Mouse (Mus musculus) midbrain, embryonic 16.5 days (tissue): ENCODE results near the gene AW551984. TPM values are rescaled to one million over a fixed set of nuclear protein-coding genes. Genes with fewer than 3 reads are reported as not detected.

Source experiments
- ATAC-seq: fragments of 200-750 bp; cut with Nextera tagmentation; 2 replicates; pipeline ENCODE4 v1.8.0; 2017; ENCODE audit warnings: moderate TSS enrichment
- H3K27ac ChIP-seq: fragments of 300-500 bp; sonication (generic); 2 replicates; pipeline ENCODE4 v1.5.1; 2014; ENCODE audit warnings: mild to moderate bottlenecking, low read length, mixed read lengths
- H3K27me3 ChIP-seq: fragments of 300-500 bp; sonication (generic); 2 replicates; pipeline ENCODE4 v1.6.1; 2014; ENCODE audit warnings: low read depth, low read length, mixed read lengths; ENCODE audit not compliant: control insufficient read depth, insufficient read depth
- H3K36me3 ChIP-seq: fragments of 300-500 bp; sonication (generic); 2 replicates; pipeline ENCODE4 v1.6.1; 2014; ENCODE audit warnings: mild to moderate bottlenecking, low read length, moderate library complexity, mixed read lengths; ENCODE audit not compliant: control insufficient read depth, insufficient read depth
- H3K4me1 ChIP-seq: fragments of 300-500 bp; sonication (generic); 2 replicates; pipeline ENCODE4 v1.6.1; 2014; ENCODE audit warnings: mild to moderate bottlenecking, low read length, mixed read lengths; ENCODE audit not compliant: control insufficient read depth, insufficient read depth
- H3K4me2 ChIP-seq: fragments of 300-500 bp; sonication (generic); 2 replicates; pipeline ENCODE4 v1.6.1; 2014; ENCODE audit warnings: mild to moderate bottlenecking, low read length, mixed read lengths
- H3K4me3 ChIP-seq: fragments of 300-500 bp; sonication (generic); 2 replicates; pipeline ENCODE4 v1.5.1; 2014; ENCODE audit warnings: low read depth, mild to moderate bottlenecking, low read length, moderate library complexity, mixed read lengths
- H3K9ac ChIP-seq: fragments of 300-500 bp; sonication (generic); 2 replicates; pipeline ENCODE4 v1.6.1; 2014; ENCODE audit warnings: low read depth, low read length, mixed read lengths
- H3K9me3 ChIP-seq: fragments of 300-500 bp; sonication (generic); replicated peaks from 2 replicates; pipeline ENCODE4 v1.6.1; 2014; ENCODE audit warnings: mild to moderate bottlenecking, low read length, mixed read lengths; ENCODE audit not compliant: control insufficient read depth, poor library complexity, severe bottlenecking
- WGBS: fragments of 180-500 bp; shearing (Covaris S2); extraction: QIAGEN DNeasy Blood & Tissue Kit; methylation state at CpG from one replicate; pipeline ENCODE4 v1.1.7; 2014; 5-methylcytosine and 5-hydroxymethylcytosine counted together
- polyA plus RNA-seq: library from polyadenylated mRNA; unstranded; fragments of >200 nt; fragmentation: Nextera tagmentation; extraction: Ambion mirVana; gene quantifications from 2 replicates; pipeline ENCODE4 v1.2.1, GENCODE M21; 2015

AW551984 gene
- polyA plus RNA-seq, result 215 and 253 TPM in 2 replicates

DNA sequence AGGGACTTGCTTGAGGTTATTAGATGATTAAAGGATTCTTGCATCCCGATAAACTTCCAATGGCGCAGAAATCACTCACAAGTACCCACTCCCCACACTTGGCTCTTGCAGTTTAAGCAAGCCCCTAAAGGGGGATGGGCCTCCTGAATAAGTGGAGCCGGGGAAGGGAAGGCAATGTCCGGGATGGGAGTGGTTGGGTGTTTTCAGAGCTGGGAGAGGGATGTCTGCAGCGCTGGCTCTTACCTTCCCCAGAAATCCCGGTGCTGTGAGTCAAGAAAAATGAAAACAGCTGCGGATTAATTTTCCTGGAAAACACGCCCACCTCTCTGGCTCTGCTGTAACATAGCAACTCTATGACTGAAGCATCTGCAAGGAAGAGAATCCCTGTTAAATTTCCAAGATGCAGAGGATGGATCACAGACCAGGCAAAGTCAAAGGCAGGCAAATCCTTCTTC lies at the start of gene AW551984:
AW551984 (minus strand) TSS at position 405 of the 455 bp plus-strand sequence.
- peak within 1 kb of the TSS; percentile 63 for H3K9ac ChIP-seq
- 1% methylated on average over 8 of the region's 8 CpGs for WGBS
- no peaks in the 10 kb centered on the region for H3K27me3 ChIP-seq
- peaks cover 12% of the 10 kb centered on the region for H3K36me3 ChIP-seq
- peak within 1 kb of the TSS; percentile 45 for H3K4me3 ChIP-seq
- peak within 1 kb of the TSS; percentile 81 for H3K27ac ChIP-seq
- peaks cover 5% of the 10 kb centered on the region for H3K4me1 ChIP-seq
- H3K4me2 ChIP-seq, result peak within 1 kb of the TSS; percentile 90
- H3K9me3 ChIP-seq, result no peaks in the 10 kb centered on the region
- ATAC-seq, result peak; percentile 57

- H3K36me3 ChIP-seq, result no peaks in the 10 kb centered on the region
- 94% methylated on average over 4 of the region's 4 CpGs for WGBS
Observed at GRCm38 (mm10) chr9:39647382-39647781, 43.2 kb upstream of the AW551984 start.

GRCm38 (mm10) chr9:39644785-39645184 lies 40.6 kb upstream of the AW551984 start, which contains the start of gene Olfr961:
Gene Olfr961 (plus strand): TSS chr9:39645085.
- no peaks in the 10 kb centered on the region for H3K4me1 ChIP-seq
- no peak within 1 kb of the TSS for H3K27ac ChIP-seq
- H3K9me3 ChIP-seq, result no peaks in the 10 kb centered on the region
- no peak for ATAC-seq
- no peak within 1 kb of the TSS for H3K9ac ChIP-seq
- no peaks in the 10 kb centered on the region for H3K27me3 ChIP-seq
- H3K4me2 ChIP-seq, result no peak within 1 kb of the TSS
- no peaks in the 10 kb centered on the region for H3K36me3 ChIP-seq
- H3K4me3 ChIP-seq, result no peak within 1 kb of the TSS

More at GRCm38 (mm10) chr9:39647382-39647781, 43.2 kb upstream of the AW551984 start:
- Histone ChIP-seq H3K27ac (no peak overlapping the region), H3K4me3 (no peak overlapping the region), H3K9ac (no peak overlapping the region), H3K4me1 (no peaks in the 10 kb centered on the region), H3K9me3 (no peaks in the 10 kb centered on the region), H3K4me2 (no peak overlapping the region), H3K27me3 (no peaks in the 10 kb centered on the region)
- ATAC-seq, result no peak

- Histone ChIP-seq H3K4me3 (no peak overlapping the region), H3K27ac (peak overlapping the region; percentile 89), H3K9me3 (no peaks in the 10 kb centered on the region), H3K4me2 (peak overlapping the region; percentile 26; the same call in 1 of the 2 replicates), H3K9ac (no peak overlapping the region), H3K36me3 (no peaks in the 10 kb centered on the region), H3K4me1 (peaks cover 6% of the 10 kb centered on the region; the same call in 1 of the 2 replicates), H3K27me3 (no peaks in the 10 kb centered on the region)
- ATAC-seq, result peak; percentile 94
- WGBS, result 27% methylated on average over 4 of the region's 4 CpGs
Observed at GRCm38 (mm10) chr9:39633913-39634594, 29.9 kb upstream of the AW551984 start.

GRCm38 (mm10) chr9:39629069-39629468 lies 24.9 kb upstream of the AW551984 start:
- ATAC-seq, result no peak
- H3K9ac ChIP-seq, result no peak overlapping the region
- peaks cover 2% of the 10 kb centered on the region; the same call in 1 of the 2 replicates for H3K4me1 ChIP-seq
- H3K9me3 ChIP-seq, result no peaks in the 10 kb centered on the region
- no peak overlapping the region for H3K4me2 ChIP-seq
- no peaks in the 10 kb centered on the region for H3K36me3 ChIP-seq
- 95% methylated on average over 2 of the region's 2 CpGs for WGBS
- H3K4me3 ChIP-seq, result no peak overlapping the region
- H3K27me3 ChIP-seq, result no peaks in the 10 kb centered on the region
- H3K27ac ChIP-seq, result no peak overlapping the region

DNA sequence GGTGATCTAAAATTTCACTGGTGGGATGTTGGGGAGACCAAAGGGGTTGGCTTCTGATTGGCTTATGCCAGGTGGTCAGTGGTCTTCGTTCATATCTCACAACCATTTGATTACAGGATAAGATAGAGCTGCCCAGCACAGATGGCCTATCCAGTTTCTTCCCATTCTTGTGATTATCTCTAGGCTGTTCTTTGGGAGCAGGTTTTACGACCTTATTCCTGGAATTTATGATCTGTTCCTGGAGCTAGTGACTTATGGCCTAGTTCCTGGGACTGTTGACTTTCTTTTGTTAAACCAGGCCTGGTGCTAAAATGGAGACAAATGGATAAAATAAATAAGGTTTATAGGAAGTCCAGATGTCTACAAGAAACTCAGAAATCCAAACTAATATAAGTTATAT lies 20.5 kb upstream of the AW551984 start:
- ATAC-seq, result no peak
- no peak overlapping the region for H3K4me3 ChIP-seq
- no peak overlapping the region for H3K9ac ChIP-seq
- no peaks in the 10 kb centered on the region for H3K36me3 ChIP-seq
- no peak overlapping the region for H3K27ac ChIP-seq
- H3K4me2 ChIP-seq, result no peak overlapping the region
- WGBS, result 95% methylated on average over 2 of the region's 2 CpGs
- H3K9me3 ChIP-seq, result no peaks in the 10 kb centered on the region
- no peaks in the 10 kb centered on the region for H3K4me1 ChIP-seq
- H3K27me3 ChIP-seq, result no peaks in the 10 kb centered on the region

GRCm38 (mm10) chr9:39623783-39624182 lies 19.6 kb upstream of the AW551984 start:
- Histone ChIP-seq H3K27ac (no peak overlapping the region), H3K9me3 (no peaks in the 10 kb centered on the region), H3K27me3 (no peaks in the 10 kb centered on the region), H3K36me3 (no peaks in the 10 kb centered on the region), H3K9ac (no peak overlapping the region), H3K4me2 (no peak overlapping the region), H3K4me1 (no peaks in the 10 kb centered on the region), H3K4me3 (no peak overlapping the region)
- ATAC-seq, result no peak
- 94% methylated on average over 3 of the region's 3 CpGs for WGBS

GRCm38 (mm10) chr9:39621073-39621472 lies 16.9 kb upstream of the AW551984 start, which contains the start of gene Olfr960:
Gene Olfr960 (plus strand): TSS chr9:39621373.
- 59% methylated on average over 1 of the region's 1 CpGs for WGBS
- H3K9ac ChIP-seq, result no peak within 1 kb of the TSS
- no peak within 1 kb of the TSS for H3K4me3 ChIP-seq
- H3K9me3 ChIP-seq, result no peaks in the 10 kb centered on the region
- no peaks in the 10 kb centered on the region for H3K27me3 ChIP-seq
- H3K27ac ChIP-seq, result no peak within 1 kb of the TSS
- H3K4me2 ChIP-seq, result no peak within 1 kb of the TSS
- no peak for ATAC-seq
- H3K36me3 ChIP-seq, result no peaks in the 10 kb centered on the region
- no peaks in the 10 kb centered on the region for H3K4me1 ChIP-seq

- Histone ChIP-seq H3K36me3 (no peaks in the 10 kb centered on the region), H3K9me3 (no peaks in the 10 kb centered on the region), H3K4me2 (no peak overlapping the region), H3K4me1 (no peaks in the 10 kb centered on the region), H3K4me3 (no peak overlapping the region), H3K27me3 (no peaks in the 10 kb centered on the region), H3K9ac (no peak overlapping the region), H3K27ac (no peak overlapping the region)
- ATAC-seq, result no peak
- 58% methylated on average over 1 of the region's 1 CpGs for WGBS
Observed at GRCm38 (mm10) chr9:39611953-39612352, 7.8 kb upstream of the AW551984 start.
